Mouse (Mus musculus) embryonic stem cell, embryonic (primary cell): ENCODE results near the gene Cubn.

Source experiments
- CTCF ChIA-PET, 4 experiments: fragments of 300-600 bp in 2 of 4; fragments of 350-600 bp in 2 of 4; sonication (Branson Sonifier 250); formaldehyde crosslinking; loops; one replicate each; lab custom pipeline; 2022; ENCODE audit warnings: inconsistent platforms in 2 of 4; lab: Charles Lee
- POLR2A ChIA-PET, 4 experiments: fragments of 300-600 bp in 2 of 4; fragments of 350-600 bp in 2 of 4; sonication (Branson Sonifier 250); formaldehyde crosslinking; loops; one replicate each; lab custom pipeline; 2022; ENCODE audit warnings: antibody characterized with exemption in 4 of 4, inconsistent platforms in 1 of 4; lab: Charles Lee

Cubn gene

DNA sequence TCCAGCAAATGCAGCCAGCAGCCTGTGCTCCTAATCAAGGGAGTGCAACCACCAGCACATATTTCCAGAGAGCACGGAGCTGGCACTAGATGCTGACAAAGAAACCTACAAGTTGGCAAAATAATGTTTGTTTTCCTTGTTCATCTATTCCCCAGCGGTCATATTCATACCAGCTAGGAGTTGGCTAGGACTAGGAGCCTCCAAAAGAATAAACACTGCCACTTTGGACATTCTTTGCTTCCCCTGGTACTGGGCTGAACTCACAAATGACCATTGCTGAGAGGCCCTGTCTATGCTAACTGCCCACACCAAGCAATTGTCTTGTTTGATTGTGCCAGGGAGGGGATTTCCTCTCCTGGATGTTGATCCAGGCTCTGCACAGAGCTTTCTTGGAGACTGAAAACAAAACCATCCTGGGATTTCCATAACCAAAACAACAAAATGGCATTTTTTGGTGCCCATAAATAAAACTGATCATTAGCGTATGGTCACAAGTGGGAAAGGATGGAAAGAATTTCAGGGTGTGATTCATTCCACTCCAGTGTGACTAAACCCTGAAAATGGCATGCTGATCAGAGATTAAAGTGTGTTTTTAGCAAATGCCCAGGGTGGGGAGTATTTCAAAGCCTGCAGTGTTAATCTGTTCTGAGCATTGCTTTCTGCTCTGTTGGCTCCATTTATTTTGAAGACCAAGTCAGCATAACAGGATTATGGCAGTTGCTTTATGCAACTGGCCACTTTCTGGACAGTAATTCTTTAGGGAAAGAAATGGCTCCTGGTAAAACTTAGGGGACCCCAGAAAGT is 105.9 kb downstream of the Cubn start:
- ChIA-PET POLR2A (interaction anchor here in 1 of 4 experiments (0.9 kb wide), 1 partner anchor 83 kb away, joined by 3 read pairs; no protein-coding TSS in a partner anchor), CTCF (no interaction called here)

GRCm38 (mm10) chr2:13384775-13385541 is 106.7 kb downstream of the Cubn start:
- ChIA-PET POLR2A (interaction anchor here in 2 of 4 experiments (0.6 to 0.9 kb wide), 2 partner anchors 83 to 160 kb away, joined by 3 to 6 read pairs; no protein-coding TSS in a partner anchor), CTCF (no interaction called here)

DNA sequence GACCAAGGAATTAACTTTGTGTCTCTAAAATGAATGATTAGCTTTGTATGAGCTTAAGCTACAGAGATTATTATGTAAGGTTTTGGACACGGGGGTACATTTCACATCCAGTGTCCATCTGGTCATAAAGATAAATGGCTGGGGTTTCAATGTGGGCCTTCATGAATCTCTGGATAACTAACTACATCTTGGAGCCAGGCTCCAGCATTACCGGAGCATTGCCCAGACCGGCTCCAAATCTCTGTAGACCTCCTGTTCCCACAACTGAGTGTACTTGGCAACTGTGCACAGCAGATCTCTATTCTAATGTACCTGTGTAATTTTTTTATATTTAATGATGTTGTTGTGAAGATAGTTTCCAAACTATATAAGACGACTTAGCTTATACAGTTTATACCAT is 115.4 kb downstream of the Cubn start:
- ChIA-PET POLR2A (no interaction called here), CTCF (no interaction called here)

DNA sequence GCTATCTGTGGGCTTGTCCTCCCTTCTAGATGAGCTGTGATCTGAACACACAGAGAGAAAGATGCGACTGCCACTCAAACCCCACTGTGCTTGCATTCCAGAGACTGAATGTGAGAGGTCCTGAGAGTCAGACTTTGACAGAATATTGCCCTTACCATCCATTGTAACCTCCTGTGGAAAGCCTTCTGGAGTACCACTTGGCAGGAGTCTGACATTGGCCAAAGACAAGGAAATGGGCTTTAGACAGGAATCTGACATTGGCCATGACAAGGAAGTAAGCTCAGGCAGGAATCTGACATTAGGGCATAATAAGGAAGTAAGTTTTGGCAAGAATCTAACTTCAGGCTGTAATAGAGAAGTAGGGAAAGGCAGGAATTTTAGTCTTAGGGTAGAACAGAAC is 118.3 kb downstream of the Cubn start:
- CTCF ChIA-PET, result no interaction called here

GRCm38 (mm10) chr2:13372825-13373224 is 118.8 kb downstream of the Cubn start:
- CTCF ChIA-PET, result no interaction called here
- POLR2A ChIA-PET, result no interaction called here

More for the DNA sequence above, 118.3 kb downstream of the Cubn start:
- POLR2A ChIA-PET, result no interaction called here

- CTCF ChIA-PET, result no interaction called here
- POLR2A ChIA-PET, result interaction anchor here in 2 of 4 experiments (0.9 to 1.5 kb wide), 3 partner anchors 12 to 26 kb away, joined by 3 read pairs; no protein-coding TSS in a partner anchor
Measured at GRCm38 (mm10) chr2:13372256-13372824, 119.3 kb downstream of the Cubn start.

DNA sequence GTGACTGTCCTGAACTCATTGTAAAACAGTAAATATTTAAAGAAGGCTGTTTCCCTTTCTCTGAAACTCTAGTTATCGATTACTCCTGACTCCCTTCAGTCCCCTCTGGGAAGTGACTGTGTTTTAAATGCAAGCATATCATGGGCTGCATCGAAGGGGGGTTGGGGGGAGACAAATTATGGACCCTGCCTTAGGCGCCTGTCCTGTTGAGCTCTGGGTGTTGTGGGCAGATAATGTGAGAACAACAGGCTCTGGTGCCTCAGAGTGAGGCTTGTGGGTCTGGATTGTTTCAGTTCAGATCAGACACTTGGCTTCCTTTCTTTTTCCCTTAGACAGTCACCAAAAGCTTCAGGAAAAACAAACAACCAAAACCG is 119.8 kb downstream of the Cubn start:
- POLR2A ChIA-PET, result interaction anchor here in 2 of 4 experiments (0.5 to 1.5 kb wide), 4 partner anchors 8 to 27 kb away, joined by 3 read pairs; no protein-coding TSS in a partner anchor
- CTCF ChIA-PET, result no interaction called here

DNA sequence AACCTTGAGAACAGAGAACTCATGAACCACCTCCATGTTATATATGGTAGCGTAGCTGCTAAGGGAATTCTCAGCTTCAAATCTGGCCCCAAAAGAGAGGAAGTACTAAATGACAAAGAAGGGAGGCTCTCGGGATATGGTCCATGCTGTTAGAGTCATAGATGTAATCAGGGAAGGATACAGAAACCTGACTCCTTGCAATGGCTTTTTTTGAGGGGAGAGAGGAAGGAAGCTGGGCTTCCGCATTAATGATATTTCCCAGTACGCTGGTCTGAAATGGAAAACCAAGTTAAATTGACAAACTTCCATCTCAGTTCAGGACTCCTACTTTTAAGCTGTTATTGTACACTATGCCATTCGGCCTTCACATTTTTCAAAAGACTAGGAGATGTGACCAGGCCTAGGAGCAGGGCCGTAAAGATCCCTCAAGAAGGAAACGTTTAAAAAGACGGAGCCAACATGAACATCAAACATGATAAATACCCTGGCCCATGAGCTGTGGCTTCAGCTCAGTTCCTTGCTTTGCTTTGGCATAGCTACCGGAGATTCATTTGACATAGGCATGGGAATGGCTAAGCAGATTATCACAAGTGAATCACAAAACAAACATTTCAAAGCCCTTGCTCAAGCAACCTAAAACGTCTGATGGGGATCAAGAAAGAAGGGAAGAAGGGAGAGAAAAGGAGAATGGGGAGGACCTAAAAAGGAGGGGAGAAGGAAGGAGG is 120.4 kb downstream of the Cubn start:
- ChIA-PET CTCF (no interaction called here), POLR2A (interaction anchor here in 2 of 4 experiments (0.5 to 1.5 kb wide), 4 partner anchors 8 to 27 kb away, joined by 3 read pairs; no protein-coding TSS in a partner anchor)

DNA sequence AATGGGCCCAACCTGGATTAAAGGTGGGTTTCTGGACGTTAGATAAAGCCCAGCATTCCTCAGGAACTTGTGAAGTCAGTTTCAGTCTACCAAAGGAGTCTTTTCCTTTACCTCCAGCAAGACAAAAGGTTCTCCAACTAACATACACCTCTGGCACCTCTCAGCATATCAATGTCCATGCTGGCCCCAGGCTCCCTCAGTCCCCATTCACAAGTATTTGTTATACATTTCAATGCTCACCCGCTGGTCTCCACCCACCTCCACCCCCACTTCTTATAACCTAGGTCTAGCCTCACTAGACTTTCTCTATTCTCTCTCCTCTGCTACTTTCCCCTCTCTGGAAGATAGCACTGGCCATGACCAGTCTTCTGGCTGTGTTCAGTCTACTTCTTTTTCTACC is 121.1 kb downstream of the Cubn start:
- POLR2A ChIA-PET, result interaction anchor here in 2 of 4 experiments (0.7 to 1.5 kb wide), 2 partner anchors 28 to 204 kb away, joined by 3 read pairs; partner anchors contain the start of gene Vim (in 1 of the 2)
- CTCF ChIA-PET, result no interaction called here

DNA sequence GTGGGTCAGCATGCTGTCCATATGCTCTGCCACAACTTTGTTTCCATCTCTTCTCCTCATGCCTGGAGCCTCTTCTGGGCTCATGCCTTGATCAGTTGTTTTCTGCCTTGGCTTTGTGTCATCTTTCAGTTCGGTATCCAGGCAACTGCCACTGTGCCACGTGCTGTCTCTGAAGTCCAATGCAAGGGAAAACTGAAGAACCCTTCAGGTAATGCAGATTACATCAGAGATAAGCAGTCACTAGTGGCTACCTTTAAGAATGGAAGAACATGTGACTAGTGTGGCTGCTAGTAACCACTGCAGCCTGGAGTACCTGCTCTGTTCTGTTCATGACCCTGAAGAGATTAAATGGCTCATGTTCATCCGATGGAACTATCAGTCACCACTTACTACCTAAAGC is 123.1 kb downstream of the Cubn start:
- ChIA-PET CTCF (no interaction called here), POLR2A (no interaction called here)

GRCm38 (mm10) chr2:13357885-13358552 is 133.6 kb downstream of the Cubn start:
- CTCF ChIA-PET, result interaction anchor here in 1 of 4 experiments (1.0 kb wide), 1 partner anchor 11 kb away, joined by 3 read pairs; no protein-coding TSS in a partner anchor
- POLR2A ChIA-PET, result interaction anchor here in 1 of 4 experiments (0.5 kb wide), 1 partner anchor 1264 kb away, joined by 3 read pairs; no protein-coding TSS in a partner anchor

- CTCF ChIA-PET, result no interaction called here
- POLR2A ChIA-PET, result interaction anchor here in 1 of 4 experiments (1.2 kb wide), 1 partner anchor 244 kb away, joined by 3 read pairs; no protein-coding TSS in a partner anchor
Measured at GRCm38 (mm10) chr2:13352775-13353174, 138.8 kb downstream of the Cubn start.

DNA sequence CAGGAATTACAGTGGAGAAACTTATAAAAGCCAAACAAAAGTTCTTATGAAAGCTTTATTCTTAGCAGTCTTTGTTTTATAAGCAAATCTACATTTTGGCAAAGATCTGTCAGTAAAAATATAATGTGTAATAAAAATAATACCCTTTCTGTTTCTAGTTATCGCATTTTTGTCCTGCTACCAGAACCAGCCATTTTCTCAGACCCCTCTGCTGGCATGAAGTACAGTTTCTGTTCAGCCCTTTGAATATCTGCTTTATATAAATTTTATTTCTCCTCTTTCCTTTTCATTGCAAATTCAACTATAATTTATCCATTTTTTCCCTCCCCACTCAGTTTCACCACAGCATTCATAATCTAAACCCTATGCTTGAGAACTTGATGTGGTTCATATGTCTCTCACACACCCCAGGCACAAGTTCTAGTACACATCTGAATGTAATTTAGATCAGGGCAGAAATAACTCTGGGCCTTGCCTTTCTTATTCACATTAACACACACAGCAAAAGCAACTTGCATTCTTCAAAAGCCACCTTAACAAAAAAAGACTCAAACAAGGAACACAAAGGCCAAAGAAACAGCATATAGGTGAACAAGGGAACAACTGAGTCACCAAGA is 139.4 kb downstream of the Cubn start:
- CTCF ChIA-PET, result no interaction called here
- POLR2A ChIA-PET, result no interaction called here

GRCm38 (mm10) chr2:13342325-13342926 is 149.2 kb downstream of the Cubn start:
- ChIA-PET CTCF (interaction anchor here in 1 of 4 experiments (0.6 kb wide), 1 partner anchor 847 kb away, joined by 14 read pairs; no protein-coding TSS in a partner anchor), POLR2A (no interaction called here)

DNA sequence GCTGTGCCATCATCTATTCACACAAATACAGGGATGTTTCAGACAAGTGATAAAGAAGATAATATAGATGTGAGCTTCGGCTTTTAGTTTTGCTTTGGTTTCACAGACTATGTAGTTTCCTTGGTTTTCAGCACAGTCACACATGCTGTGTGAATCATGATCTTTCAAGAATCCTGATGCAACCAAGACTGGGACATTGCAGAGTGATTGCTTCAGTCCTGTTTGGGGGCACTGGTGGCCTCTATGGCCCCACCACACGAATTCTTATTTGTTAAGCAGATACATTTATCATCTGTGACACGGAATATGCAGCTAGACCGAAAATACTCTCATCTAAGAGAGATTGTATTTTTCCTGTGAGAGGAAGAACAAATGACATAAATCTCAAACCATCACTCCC is 156.2 kb downstream of the Cubn start:
- POLR2A ChIA-PET, result no interaction called here
- CTCF ChIA-PET, result interaction anchor here in 1 of 4 experiments (0.6 kb wide), 1 partner anchor 667 kb away, joined by 3 read pairs; no protein-coding TSS in a partner anchor

DNA sequence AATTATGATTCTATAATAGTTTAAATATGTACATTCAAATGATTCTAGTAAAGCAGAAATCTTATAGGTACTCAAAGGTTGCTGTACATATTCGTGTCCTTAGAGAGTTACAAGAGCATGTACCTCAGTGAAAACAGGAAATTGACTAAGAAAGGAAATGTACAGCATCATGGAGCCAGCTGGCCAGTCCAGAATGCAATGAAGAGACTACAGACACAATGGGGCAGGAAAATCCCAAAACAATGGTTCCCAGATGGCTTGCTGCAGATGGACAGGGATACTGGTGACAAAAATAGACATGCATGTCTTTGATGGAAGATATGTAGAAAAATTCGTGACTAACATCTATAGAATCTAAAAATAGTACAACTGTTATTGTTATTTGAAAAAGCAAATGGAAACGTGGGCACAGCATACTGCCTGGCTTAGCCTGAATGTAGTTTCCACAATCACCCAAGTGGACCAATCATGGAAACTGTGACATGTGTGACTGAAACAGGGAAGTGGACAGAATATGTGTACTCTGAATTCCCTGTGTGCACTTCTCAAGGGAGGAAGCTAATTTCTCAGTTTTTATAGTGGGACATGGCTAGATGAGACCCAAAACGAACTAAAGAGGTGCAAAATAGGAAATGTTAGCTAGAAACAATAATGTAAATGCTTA is 161.7 kb downstream of the Cubn start:
- ChIA-PET CTCF (no interaction called here), POLR2A (no interaction called here)

GRCm38 (mm10) chr2:13303376-13303775 is 188.2 kb downstream of the Cubn start:
- POLR2A ChIA-PET, result no interaction called here
- CTCF ChIA-PET, result no interaction called here
